Mouse (Mus musculus) hindbrain, postnatal 0 days (tissue): ENCODE results near the gene Cyld. TPM values are rescaled to one million over a fixed set of nuclear protein-coding genes. Genes with fewer than 3 reads are reported as not detected.

Source experiments
- ATAC-seq: fragments of 200-750 bp; cut with Nextera tagmentation; 2 replicates; pipeline ENCODE4 v1.8.0; 2017; ENCODE audit warnings: mild to moderate bottlenecking, moderate TSS enrichment, moderate library complexity
- DNase-seq: peaks from one replicate; pipeline ENCODE4 v3.0.0-alpha.2; 2015; ENCODE audit warnings: low spot score
- H3K27ac ChIP-seq: fragments of 300-500 bp; sonication (generic); 2 replicates; pipeline ENCODE4 v1.5.1; 2014; ENCODE audit warnings: mild to moderate bottlenecking
- H3K27me3 ChIP-seq: fragments of 300-500 bp; sonication (generic); 2 replicates; pipeline ENCODE4 v1.6.1; 2014; ENCODE audit warnings: low read length, mixed read lengths; ENCODE audit not compliant: insufficient read depth
- H3K36me3 ChIP-seq: fragments of 300-500 bp; sonication (generic); 2 replicates; pipeline ENCODE4 v1.6.1; 2014; ENCODE audit warnings: low read length, mixed read lengths; ENCODE audit not compliant: insufficient read depth
- H3K4me1 ChIP-seq: fragments of 300-500 bp; sonication (generic); 2 replicates; pipeline ENCODE4 v1.6.1; 2014; ENCODE audit warnings: antibody characterized with exemption, low read length, mixed read lengths; ENCODE audit not compliant: insufficient read depth
- H3K4me2 ChIP-seq: fragments of 300-500 bp; sonication (generic); 2 replicates; pipeline ENCODE4 v1.6.1; 2014; ENCODE audit warnings: low read depth, mild to moderate bottlenecking, low read length, moderate library complexity, mixed read lengths
- H3K4me3 ChIP-seq: fragments of 300-500 bp; sonication (generic); 2 replicates; pipeline ENCODE4 v1.5.1; 2014; ENCODE audit warnings: low read length
- H3K9ac ChIP-seq: fragments of 300-500 bp; sonication (generic); replicated peaks from 2 replicates; pipeline ENCODE4 v1.6.1; 2014; ENCODE audit warnings: mild to moderate bottlenecking, low read length, moderate library complexity, mixed read lengths
- H3K9me3 ChIP-seq: fragments of 300-500 bp; sonication (generic); 2 replicates; pipeline ENCODE4 v1.6.1; 2016; ENCODE audit warnings: low read length, mixed read lengths
- CTCF ChIP-seq: IDR thresholded peaks from 2 replicates; pipeline ENCODE4 v1.5.1; 2016; ENCODE audit warnings: antibody characterized with exemption, control low read depth, low read depth
- WGBS: fragments of 180-500 bp; shearing (Covaris S2); extraction: QIAGEN DNeasy Blood & Tissue Kit; methylation state at CpG from one replicate; pipeline ENCODE4 v1.1.7; 2014; 5-methylcytosine and 5-hydroxymethylcytosine counted together
- polyA plus RNA-seq: library from polyadenylated mRNA; unstranded; fragments of >200 nt; fragmentation: Nextera tagmentation; extraction: Ambion mirVana; gene quantifications from 2 replicates; pipeline ENCODE4 v1.2.1, GENCODE M21; 2015
- total RNA-seq: library from RNA; depleted of rRNA; stranded (reverse); fragments of >200 nt; gene quantifications from 2 replicates; pipeline ENCODE4 v1.2.3, GENCODE M21; 2014

Gene Cyld
- total and polyA plus RNA-seq, 2 experiments from 2014 or later, result 11.0 to 13.1 TPM

- DNase-seq (no peak), ATAC-seq (no peak)
- Histone ChIP-seq H3K27ac (no peak overlapping the region), H3K4me2 (no peak overlapping the region), H3K4me1 (no peaks in the 10 kb centered on the region), H3K27me3 (no peaks in the 10 kb centered on the region), H3K36me3 (no peaks in the 10 kb centered on the region), H3K9me3 (no peaks in the 10 kb centered on the region), H3K4me3 (no peak overlapping the region), H3K9ac (no peak overlapping the region)
- 89% methylated on average over 12 of the region's 12 CpGs for WGBS
- no peak for TF ChIP-seq CTCF
These were observed 21.3 kb upstream of the Cyld start for GRCm38 (mm10) chr8:88675372-88676165.

DNA sequence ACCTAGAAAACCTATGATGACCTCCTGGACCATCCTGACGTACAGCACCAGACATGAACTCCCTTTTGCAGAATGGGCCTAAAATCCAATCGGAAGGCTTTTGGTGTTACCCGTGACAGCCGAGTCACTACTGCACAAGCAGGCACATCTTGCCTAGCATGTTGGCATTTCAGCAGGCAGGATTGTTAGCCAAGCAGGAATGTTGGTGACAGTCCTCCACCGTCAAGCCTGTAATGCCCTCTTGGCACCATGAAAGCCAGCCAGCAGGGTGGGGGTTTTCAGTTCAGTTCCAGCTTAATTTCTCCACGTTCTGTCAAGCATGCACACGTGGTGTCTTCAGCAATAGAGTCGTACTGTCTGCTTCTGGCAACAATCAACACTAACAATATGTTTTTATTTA, 19.8 kb upstream of the Cyld start:
- Histone ChIP-seq H3K4me3 (no peak overlapping the region), H3K4me2 (no peak overlapping the region), H3K9me3 (no peaks in the 10 kb centered on the region), H3K9ac (no peak overlapping the region), H3K4me1 (no peaks in the 10 kb centered on the region), H3K27ac (no peak overlapping the region), H3K36me3 (no peaks in the 10 kb centered on the region), H3K27me3 (no peaks in the 10 kb centered on the region)
- no peak for DNase-seq
- ATAC-seq, result no peak
- TF ChIP-seq CTCF, result no peak
- 56% methylated on average over 8 of the region's 8 CpGs for WGBS

DNA sequence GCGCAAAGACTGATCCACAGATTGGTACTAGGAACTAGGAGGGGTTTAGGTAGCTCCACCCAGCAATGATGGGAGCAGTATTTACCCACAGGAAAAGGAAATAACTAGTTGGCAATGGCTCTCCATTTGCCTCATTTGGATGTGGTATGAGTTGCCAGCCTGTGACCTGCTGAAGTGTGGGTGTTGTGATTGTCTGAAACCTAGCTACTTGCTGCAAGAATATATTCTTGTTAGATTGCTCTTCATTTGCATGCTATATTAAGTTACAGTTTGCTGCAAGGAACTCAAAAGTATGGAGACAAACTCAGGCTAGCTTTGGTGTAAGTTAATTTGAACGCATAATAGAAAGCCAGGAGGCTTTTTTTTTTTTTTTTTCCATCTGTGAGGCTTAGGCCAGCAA, 16.3 kb upstream of the Cyld start:
- Histone ChIP-seq H3K4me1 (no peaks in the 10 kb centered on the region), H3K36me3 (no peaks in the 10 kb centered on the region), H3K9me3 (no peaks in the 10 kb centered on the region), H3K9ac (no peak overlapping the region), H3K27me3 (no peaks in the 10 kb centered on the region), H3K4me3 (no peak overlapping the region), H3K27ac (no peak overlapping the region), H3K4me2 (no peak overlapping the region)
- ATAC-seq (no peak), DNase-seq (no peak)
- WGBS, result 94% methylated on average over 2 of the region's 2 CpGs
- TF ChIP-seq CTCF, result no peak

- no peaks in the 10 kb centered on the region for H3K9me3 ChIP-seq
- no peaks in the 10 kb centered on the region for H3K27me3 ChIP-seq
- no peak overlapping the region for H3K9ac ChIP-seq
- H3K4me3 ChIP-seq, result no peak overlapping the region
- no peak for TF ChIP-seq CTCF
- H3K4me2 ChIP-seq, result no peak overlapping the region
- no peaks in the 10 kb centered on the region for H3K4me1 ChIP-seq
- no peak for DNase-seq
- 86% methylated on average over 8 of the region's 8 CpGs for WGBS
- H3K27ac ChIP-seq, result no peak overlapping the region
- no peak for ATAC-seq
- no peaks in the 10 kb centered on the region for H3K36me3 ChIP-seq
These were observed 15.8 kb upstream of the Cyld start for GRCm38 (mm10) chr8:88681046-88681445.

DNA sequence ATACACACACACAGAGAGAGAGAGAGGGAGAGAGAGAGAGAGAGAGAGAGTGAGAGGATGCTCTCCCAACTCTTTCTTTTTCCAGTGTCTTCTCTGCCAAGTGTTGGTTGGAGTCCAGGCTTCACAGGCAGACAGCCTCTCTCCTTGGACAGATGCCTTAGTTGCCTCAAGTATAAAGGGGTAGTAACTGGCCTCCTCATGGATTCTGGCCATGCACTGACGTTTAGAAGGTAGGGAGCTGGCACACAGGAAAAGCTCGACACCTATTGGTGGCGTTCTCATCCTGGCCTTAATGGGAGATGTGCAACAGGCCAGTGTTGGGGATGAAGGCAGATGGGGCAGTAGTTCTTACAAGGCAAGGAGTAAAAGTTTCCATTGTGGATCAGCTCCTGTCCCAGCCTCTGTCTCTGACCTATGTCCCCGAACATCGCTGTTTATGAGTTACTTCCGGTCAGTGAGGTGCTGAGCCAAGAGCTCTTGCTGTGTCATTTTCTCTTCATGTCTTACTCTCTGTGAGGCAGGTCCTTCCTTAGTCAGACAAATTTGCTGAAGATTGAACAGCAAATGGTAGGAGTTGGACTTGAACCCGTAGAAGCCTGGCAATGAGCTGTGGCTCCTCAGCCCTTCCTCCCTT, 13.1 kb upstream of the Cyld start:
- no peaks in the 10 kb centered on the region for H3K36me3 ChIP-seq
- ATAC-seq (no peak), DNase-seq (peak; percentile 57)
- H3K27me3 ChIP-seq, result no peaks in the 10 kb centered on the region
- H3K27ac ChIP-seq, result no peak overlapping the region
- TF ChIP-seq CTCF, result no peak
- no peaks in the 10 kb centered on the region for H3K9me3 ChIP-seq
- H3K9ac ChIP-seq, result no peak overlapping the region
- WGBS, result 73% methylated on average over 7 of the region's 7 CpGs
- H3K4me1 ChIP-seq, result no peaks in the 10 kb centered on the region
- H3K4me2 ChIP-seq, result no peak overlapping the region
- no peak overlapping the region for H3K4me3 ChIP-seq

DNA sequence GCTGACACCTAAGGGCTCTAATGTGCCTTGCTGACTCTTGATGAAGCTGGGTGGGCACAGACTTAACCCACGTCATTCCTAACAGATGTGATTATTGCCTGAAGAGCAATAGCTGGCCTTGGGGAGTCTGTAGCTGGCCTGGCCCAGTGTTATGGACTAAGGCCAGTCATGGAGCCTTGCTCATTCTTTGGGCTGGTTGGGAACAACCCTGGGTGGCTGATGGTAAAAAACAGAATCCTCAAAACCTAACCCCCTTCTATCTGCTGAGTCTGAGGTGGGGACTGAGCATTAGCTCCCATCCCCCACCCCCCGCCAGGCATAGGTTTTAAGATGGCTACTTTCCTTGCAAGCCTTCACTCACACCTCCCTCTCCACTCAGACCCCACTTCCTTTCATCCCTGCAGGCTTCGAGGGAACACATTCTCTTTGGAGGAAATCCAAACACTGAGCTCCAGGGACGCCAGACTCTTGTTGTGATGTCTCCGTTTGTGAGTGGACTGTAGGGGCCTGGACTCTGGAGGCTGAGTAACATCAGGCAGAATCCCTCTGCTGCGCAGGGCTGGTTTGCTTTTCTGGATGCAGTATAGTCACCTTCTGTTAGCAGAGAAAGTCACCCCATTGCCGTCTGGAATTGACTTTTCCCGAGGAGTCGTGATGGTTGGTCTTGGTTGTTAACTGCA, 10.5 kb upstream of the Cyld start:
- Histone ChIP-seq H3K4me1 (no peaks in the 10 kb centered on the region), H3K27ac (no peak overlapping the region), H3K9me3 (no peaks in the 10 kb centered on the region), H3K4me2 (no peak overlapping the region), H3K9ac (no peak overlapping the region), H3K36me3 (no peaks in the 10 kb centered on the region), H3K27me3 (no peaks in the 10 kb centered on the region), H3K4me3 (no peak overlapping the region)
- WGBS, result 65% methylated on average over 9 of the region's 9 CpGs
- ATAC-seq, result no peak
- peak; percentile 22 for DNase-seq
- no peak for TF ChIP-seq CTCF

- no peak for TF ChIP-seq CTCF
- H3K4me3 ChIP-seq, result no peak overlapping the region
- no peak overlapping the region for H3K4me2 ChIP-seq
- ATAC-seq, result no peak
- no peaks in the 10 kb centered on the region for H3K27me3 ChIP-seq
- no peaks in the 10 kb centered on the region for H3K36me3 ChIP-seq
- no peak for DNase-seq
- H3K27ac ChIP-seq, result no peak overlapping the region
- WGBS, result 81% methylated on average over 8 of the region's 8 CpGs
- no peaks in the 10 kb centered on the region for H3K4me1 ChIP-seq
- H3K9me3 ChIP-seq, result no peaks in the 10 kb centered on the region
- no peak overlapping the region for H3K9ac ChIP-seq
These were observed 10.0 kb upstream of the Cyld start for GRCm38 (mm10) chr8:88686906-88687235.
